Mouse (Mus musculus) stomach, embryonic 15.5 days (tissue): Measurements from ENCODE around the gene Gnl3. TPM values are rescaled to one million over a fixed set of nuclear protein-coding genes. Genes with fewer than 3 reads are reported as not detected.

Experiments used
- ATAC-seq: fragments of 200-750 bp; cut with Nextera tagmentation; 2 replicates; pipeline ENCODE4 v1.8.0; 2017; ENCODE audit warnings: low read depth, moderate number of reproducible peaks, moderate TSS enrichment; ENCODE audit not compliant: insufficient read depth, low FRiP score
- H3K27ac ChIP-seq: fragments of 300-500 bp; sonication (generic); 2 replicates; pipeline ENCODE4 v1.5.1; 2015; ENCODE audit warnings: mild to moderate bottlenecking, inconsistent platforms
- H3K27me3 ChIP-seq: fragments of 300-500 bp; sonication (generic); replicated peaks from 2 replicates; pipeline ENCODE4 v1.6.1; 2015; ENCODE audit warnings: inconsistent platforms
- H3K36me3 ChIP-seq: fragments of 300-500 bp; sonication (generic); 2 replicates; pipeline ENCODE4 v1.6.1; 2015; ENCODE audit warnings: inconsistent platforms
- H3K4me1 ChIP-seq: fragments of 300-500 bp; sonication (generic); 2 replicates; pipeline ENCODE4 v1.6.1; 2015; ENCODE audit warnings: inconsistent platforms
- H3K4me2 ChIP-seq: fragments of 300-500 bp; sonication (generic); 2 replicates; pipeline ENCODE4 v1.6.1; 2015; ENCODE audit warnings: mild to moderate bottlenecking, inconsistent platforms
- H3K4me3 ChIP-seq: fragments of 300-500 bp; sonication (generic); replicated peaks from 2 replicates; pipeline ENCODE4 v1.5.1; 2015; ENCODE audit warnings: inconsistent platforms
- H3K9ac ChIP-seq: fragments of 300-500 bp; sonication (generic); 2 replicates; pipeline ENCODE4 v1.6.1; 2015; ENCODE audit warnings: inconsistent platforms
- H3K9me3 ChIP-seq: fragments of 300-500 bp; sonication (generic); 2 replicates; pipeline ENCODE4 v1.6.1; 2016; ENCODE audit warnings: inconsistent platforms
- WGBS: fragments of 180-500 bp; shearing (Covaris S2); methylation state at CpG from one replicate; pipeline ENCODE4 v1.1.7; 2015; 5-methylcytosine and 5-hydroxymethylcytosine counted together
- polyA plus RNA-seq: library from polyadenylated mRNA; unstranded; fragments of >200 nt; fragmentation: Nextera tagmentation; extraction: Ambion mirVana; gene quantifications from 2 replicates; pipeline ENCODE4 v1.2.1, GENCODE M21; 2015

Gnl3 gene
- polyA plus RNA-seq: 113 and 119 TPM in 2 replicates

- H3K4me1 ChIP-seq: peaks cover 16% of the 10 kb centered on the region
- under 1% methylated on average over 35 of the region's 53 CpGs for whole genome bisulfite sequencing
- peak within 1 kb of the TSS; percentile 73 for H3K4me2 ChIP-seq
- H3K27me3 ChIP-seq: no peaks in the 10 kb centered on the region
- H3K4me3 ChIP-seq: peak within 1 kb of the TSS; percentile 86
- peaks cover 29% of the 10 kb centered on the region for H3K36me3 ChIP-seq
- no peaks in the 10 kb centered on the region for H3K9me3 ChIP-seq
- peak within 1 kb of the TSS; percentile 94 for H3K9ac ChIP-seq
- peak within 1 kb of the TSS; percentile 98 for H3K27ac ChIP-seq
- peak; percentile 90 for ATAC-seq
Measured at GRCm38 (mm10) chr14:31018860-31019291, at the start of gene Gnl3, which contains the start of gene Pbrm1. Gene Gnl3, minus strand, starts transcription at chr14:31019152. Gene Pbrm1, plus strand, starts transcription at chr14:31019138.

- Histone ChIP-seq H3K4me1 (no peaks in the 10 kb centered on the region), H3K4me2 (no peak overlapping the region), H3K36me3 (peaks cover 45% of the 10 kb centered on the region), H3K9ac (no peak overlapping the region), H3K27ac (no peak overlapping the region), H3K4me3 (no peak overlapping the region), H3K27me3 (no peaks in the 10 kb centered on the region), H3K9me3 (no peaks in the 10 kb centered on the region)
- ATAC-seq: no peak
- WGBS: 50% methylated on average over 1 of the region's 1 CpGs
Measured at GRCm38 (mm10) chr14:31062277-31062676, 43.3 kb upstream of the Gnl3 start.

GRCm38 (mm10) chr14:31045817-31046216 is 26.9 kb upstream of the Gnl3 start:
- H3K4me1 ChIP-seq: no peaks in the 10 kb centered on the region
- H3K36me3 ChIP-seq: peaks cover 30% of the 10 kb centered on the region
- 94% methylated on average over 1 of the region's 1 CpGs for WGBS

GRCm38 (mm10) chr14:31045296-31045695 is 26.3 kb upstream of the Gnl3 start:
- Histone ChIP-seq H3K4me3 (no peak overlapping the region), H3K27me3 (no peaks in the 10 kb centered on the region), H3K9me3 (no peaks in the 10 kb centered on the region), H3K36me3 (peaks cover 25% of the 10 kb centered on the region), H3K9ac (no peak overlapping the region), H3K4me2 (no peak overlapping the region), H3K4me1 (no peaks in the 10 kb centered on the region), H3K27ac (no peak overlapping the region)
- ATAC-seq: no peak
- 89% methylated on average over 5 of the region's 5 CpGs for WGBS

More at GRCm38 (mm10) chr14:31045817-31046216, 26.9 kb upstream of the Gnl3 start:
- H3K4me2 ChIP-seq: no peak overlapping the region
- no peaks in the 10 kb centered on the region for H3K9me3 ChIP-seq
- H3K9ac ChIP-seq: no peak overlapping the region
- H3K27me3 ChIP-seq: no peaks in the 10 kb centered on the region
- H3K4me3 ChIP-seq: no peak overlapping the region
- no peak overlapping the region for H3K27ac ChIP-seq
- ATAC-seq: peak; percentile 88; the same call in 1 of the 2 replicates

GRCm38 (mm10) chr14:31025785-31026184 is 6.8 kb upstream of the Gnl3 start:
- Histone ChIP-seq H3K4me3 (no peak overlapping the region), H3K27me3 (no peaks in the 10 kb centered on the region), H3K4me1 (0 out of 2 replicates have a peak, but pooled peaks cover 3% of the 10 kb centered on the region), H3K9me3 (no peaks in the 10 kb centered on the region), H3K27ac (no peak overlapping the region), H3K9ac (no peak overlapping the region), H3K4me2 (no peak overlapping the region), H3K36me3 (peaks cover 28% of the 10 kb centered on the region)
- 75% methylated on average over 3 of the region's 3 CpGs for WGBS
- ATAC-seq: no peak

- Histone ChIP-seq H3K4me1 (peaks cover 13% of the 10 kb centered on the region), H3K9me3 (no peaks in the 10 kb centered on the region), H3K4me3 (no peak overlapping the region), H3K27ac (no peak overlapping the region), H3K36me3 (peaks cover 23% of the 10 kb centered on the region), H3K27me3 (no peaks in the 10 kb centered on the region), H3K4me2 (no peak overlapping the region), H3K9ac (no peak overlapping the region)
- WGBS: 38% methylated on average over 1 of the region's 1 CpGs
- no peak for ATAC-seq
Measured at GRCm38 (mm10) chr14:31022579-31022978, 3.6 kb upstream of the Gnl3 start.

- H3K9me3 ChIP-seq: no peaks in the 10 kb centered on the region
- peak overlapping the region; percentile 86 for H3K4me3 ChIP-seq
- H3K27ac ChIP-seq: peak overlapping the region; percentile 98
- H3K4me2 ChIP-seq: peak overlapping the region; percentile 52
- peak overlapping the region; percentile 94 for H3K9ac ChIP-seq
- H3K4me1 ChIP-seq: peaks cover 16% of the 10 kb centered on the region
- H3K36me3 ChIP-seq: peaks cover 24% of the 10 kb centered on the region
- ATAC-seq: peak; percentile 96
- WGBS: 1% methylated on average over 40 of the region's 56 CpGs
- no peaks in the 10 kb centered on the region for H3K27me3 ChIP-seq
Measured at GRCm38 (mm10) chr14:31019331-31020205, 616 bp upstream of the Gnl3 start.

GRCm38 (mm10) chr14:31017854-31018253 is 1.1 kb downstream of the Gnl3 start:
- no peak for ATAC-seq
- peaks cover 16% of the 10 kb centered on the region for H3K4me1 ChIP-seq
- peak overlapping the region; percentile 86 for H3K4me3 ChIP-seq
- WGBS: 1% methylated on average over 2 of the region's 2 CpGs
- H3K9ac ChIP-seq: peak overlapping the region; percentile 42; the same call in 1 of the 2 replicates
- H3K27me3 ChIP-seq: no peaks in the 10 kb centered on the region
- peak overlapping the region; percentile 73 for H3K4me2 ChIP-seq
- no peaks in the 10 kb centered on the region for H3K9me3 ChIP-seq
- H3K27ac ChIP-seq: no peak overlapping the region; the same call in 1 of the 2 replicates
- peaks cover 40% of the 10 kb centered on the region for H3K36me3 ChIP-seq

GRCm38 (mm10) chr14:31016063-31016462 is 2.9 kb downstream of the Gnl3 start:
- Histone ChIP-seq H3K4me3 (no peak overlapping the region), H3K4me2 (no peak overlapping the region), H3K36me3 (peaks cover 54% of the 10 kb centered on the region), H3K27me3 (no peaks in the 10 kb centered on the region), H3K4me1 (peaks cover 13% of the 10 kb centered on the region), H3K9ac (no peak overlapping the region), H3K9me3 (no peaks in the 10 kb centered on the region), H3K27ac (no peak overlapping the region)
- no peak for ATAC-seq
- WGBS: 77% methylated on average over 1 of the region's 1 CpGs

GRCm38 (mm10) chr14:31013928-31014327 is 5.0 kb downstream of the Gnl3 start:
- Histone ChIP-seq H3K4me2 (no peak overlapping the region), H3K27ac (no peak overlapping the region), H3K36me3 (peaks cover 57% of the 10 kb centered on the region), H3K9ac (no peak overlapping the region), H3K27me3 (no peaks in the 10 kb centered on the region), H3K9me3 (no peaks in the 10 kb centered on the region), H3K4me1 (peaks cover 8% of the 10 kb centered on the region; the same call in 1 of the 2 replicates), H3K4me3 (no peak overlapping the region)
- ATAC-seq: no peak
- 95% methylated on average over 2 of the region's 2 CpGs for WGBS

GRCm38 (mm10) chr14:31011588-31011987 is 7.4 kb downstream of the Gnl3 start:
- H3K4me1 ChIP-seq: no peaks in the 10 kb centered on the region
- H3K4me2 ChIP-seq: no peak overlapping the region
- ATAC-seq: no peak
- WGBS: 89% methylated on average over 3 of the region's 3 CpGs
- H3K27me3 ChIP-seq: no peaks in the 10 kb centered on the region
- H3K9me3 ChIP-seq: no peaks in the 10 kb centered on the region
- H3K27ac ChIP-seq: no peak overlapping the region
- no peak overlapping the region for H3K4me3 ChIP-seq
- H3K9ac ChIP-seq: no peak overlapping the region
- peaks cover 55% of the 10 kb centered on the region for H3K36me3 ChIP-seq

- Histone ChIP-seq H3K27me3 (no peaks in the 10 kb centered on the region), H3K36me3 (peaks cover 16% of the 10 kb centered on the region), H3K4me3 (no peak overlapping the region), H3K9ac (no peak overlapping the region), H3K9me3 (no peaks in the 10 kb centered on the region), H3K4me1 (peaks cover 4% of the 10 kb centered on the region; the same call in 1 of the 2 replicates), H3K4me2 (no peak overlapping the region), H3K27ac (no peak overlapping the region)
- 73% methylated on average over 5 of the region's 5 CpGs for WGBS
- ATAC-seq: no peak
Measured at GRCm38 (mm10) chr14:31006779-31007178, 12.2 kb downstream of the Gnl3 start.
